Mouse (Mus musculus) forebrain, embryonic 10.5 days (tissue): ENCODE data around the gene Smcr8. TPM values are rescaled to one million over a fixed set of nuclear protein-coding genes. Genes with fewer than 3 reads are reported as not detected.
A peak's percentile ranks its signal among the peaks of the same experiment; 100 is the strongest.

Experiments
- DNase-seq: peaks from one replicate; pipeline ENCODE4 v3.0.0-alpha.2; 2017; ENCODE audit warnings: low spot score; ENCODE audit errors: extremely low spot score
- H3K27ac ChIP-seq: fragments of 300-500 bp; sonication (generic); 2 replicates; pipeline ENCODE4 v1.5.1; 2016; ENCODE audit warnings: mild to moderate bottlenecking
- H3K27me3 ChIP-seq: fragments of 300-500 bp; sonication (generic); 2 replicates; pipeline ENCODE4 v1.6.1; 2016; ENCODE audit warnings: mild to moderate bottlenecking; ENCODE audit not compliant: poor library complexity, severe bottlenecking
- H3K36me3 ChIP-seq: fragments of 300-500 bp; sonication (generic); replicated peaks from 2 replicates; pipeline ENCODE4 v1.6.1; 2016; ENCODE audit warnings: mild to moderate bottlenecking, moderate library complexity
- H3K4me1 ChIP-seq: fragments of 300-500 bp; sonication (generic); 2 replicates; pipeline ENCODE4 v1.6.1; 2016
- H3K4me3 ChIP-seq: fragments of 300-500 bp; sonication (generic); 2 replicates; pipeline ENCODE4 v1.5.1; 2016; ENCODE audit warnings: mild to moderate bottlenecking, moderate library complexity
- H3K9me3 ChIP-seq: fragments of 300-500 bp; sonication (generic); 2 replicates; pipeline ENCODE4 v1.6.1; 2016; ENCODE audit warnings: mild to moderate bottlenecking, moderate library complexity
- WGBS: fragments of 180-500 bp; shearing (Covaris S2); methylation state at CpG from one replicate; pipeline ENCODE4 v1.1.7; 2016; 5-methylcytosine and 5-hydroxymethylcytosine counted together
- microRNA-seq: library from miRNA; unstranded; fragments of <30 nt; microRNA quantifications from one replicate; pipeline ENCODE4, GENCODE M21; 2017
- polyA plus RNA-seq: library from polyadenylated mRNA; unstranded; fragments of >200 nt; fragmentation: Nextera tagmentation; extraction: Ambion mirVana; gene quantifications from 2 replicates; pipeline ENCODE4 v1.2.1, GENCODE M21; 2016

Smcr8 gene
- polyA plus RNA-seq, 1 experiment from 2014 or later: 9.2 TPM

DNA sequence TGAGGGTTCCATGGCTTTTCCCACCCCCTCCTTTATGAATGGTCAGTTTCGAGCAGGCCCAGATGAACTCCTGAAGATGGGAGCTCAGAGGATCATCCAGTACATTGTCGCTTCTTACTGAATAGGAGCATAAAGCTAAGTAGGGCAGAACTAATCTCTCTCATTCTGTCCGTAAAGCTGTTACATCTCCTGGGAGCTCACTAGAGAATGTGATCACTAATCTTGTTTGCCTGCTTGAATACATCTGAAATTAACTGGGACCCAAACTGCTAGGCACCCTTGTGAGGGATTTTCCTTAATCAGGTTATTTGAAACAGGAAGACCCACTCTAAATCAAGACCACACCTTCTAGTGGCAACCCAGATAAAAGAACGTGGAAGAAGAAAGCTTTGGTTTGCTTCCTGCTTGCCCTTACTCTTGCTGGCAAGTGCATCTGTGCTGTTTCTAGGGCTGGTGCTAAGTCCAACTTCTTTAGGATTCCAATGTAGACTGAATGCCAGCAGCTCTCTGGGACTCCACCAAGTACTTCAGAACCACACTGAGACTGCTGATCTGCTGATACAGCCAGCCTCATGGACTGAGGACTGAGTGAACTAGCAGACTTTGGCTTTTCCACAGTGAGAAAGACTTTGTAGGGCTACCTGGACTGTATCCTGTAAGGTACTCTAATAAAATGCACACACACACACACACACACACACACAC lies 50.1 kb downstream of the Smcr8 start:
- DNase-seq: no peak
- Histone ChIP-seq H3K27ac (no peak overlapping the region), H3K27me3 (no peaks in the 10 kb centered on the region), H3K36me3 (no peaks in the 10 kb centered on the region), H3K9me3 (no peaks in the 10 kb centered on the region), H3K4me3 (no peak overlapping the region), H3K4me1 (peaks cover 8% of the 10 kb centered on the region)
- 31% methylated on average over 4 of the region's 4 CpGs for WGBS

DNA sequence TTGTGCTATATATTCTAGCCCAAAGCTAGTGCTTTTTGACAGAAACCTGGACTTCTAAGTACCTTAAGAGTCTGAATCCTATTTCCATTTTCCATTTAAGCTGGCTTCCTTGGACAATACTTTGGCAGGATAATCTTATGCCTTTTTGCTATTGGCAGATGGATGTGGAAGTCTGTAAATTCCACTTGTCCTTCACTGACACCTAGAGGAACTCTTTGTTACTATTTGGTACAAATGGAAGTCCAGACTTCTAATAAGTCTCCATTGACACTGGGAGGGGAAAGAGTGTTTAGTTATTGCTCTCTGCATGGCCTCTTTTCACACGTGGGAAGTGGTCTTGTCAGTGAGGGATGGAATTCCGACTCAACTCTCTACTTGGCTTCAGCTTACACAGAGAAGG lies 51.6 kb downstream of the Smcr8 start:
- Histone ChIP-seq H3K4me3 (no peak overlapping the region), H3K9me3 (no peaks in the 10 kb centered on the region), H3K27ac (no peak overlapping the region), H3K4me1 (peaks cover 8% of the 10 kb centered on the region), H3K27me3 (no peaks in the 10 kb centered on the region), H3K36me3 (no peaks in the 10 kb centered on the region)
- no peak for DNase-seq
- 43% methylated on average over 2 of the region's 2 CpGs for WGBS

DNA sequence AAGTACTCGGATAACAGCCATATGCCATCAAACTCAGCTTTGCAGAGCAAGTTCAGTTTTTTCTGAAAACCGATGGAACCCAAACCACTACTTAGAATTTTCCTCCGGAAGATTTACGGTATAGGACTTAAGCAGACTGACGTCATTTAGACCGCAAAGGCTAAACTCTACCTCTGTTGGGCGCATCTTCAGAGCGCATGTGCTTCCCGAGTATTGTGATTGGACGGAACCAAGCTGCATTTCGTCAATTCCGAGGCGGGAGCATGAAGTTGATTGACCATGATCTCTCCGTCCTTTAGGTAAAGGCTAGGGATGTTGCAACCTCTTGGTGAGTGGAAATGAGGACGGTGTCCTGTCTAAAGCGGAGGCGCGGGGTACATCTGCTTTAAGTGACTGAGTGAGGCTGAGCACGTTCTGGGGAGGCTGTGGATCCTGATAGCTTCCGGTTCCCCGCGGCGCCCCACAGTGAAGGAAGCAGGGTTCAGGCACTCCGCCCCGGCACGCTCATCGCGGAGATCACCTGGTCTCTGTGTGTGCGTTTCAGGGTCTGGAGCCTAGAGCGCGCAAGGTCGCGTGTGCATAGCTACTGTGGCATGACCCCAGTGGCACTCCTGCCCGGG lies 53.2 kb downstream of the Smcr8 start, which contains the start of gene Dhrs7b:
Gene Dhrs7b (plus strand): TSS at position 199 of the 620 bp plus-strand sequence.
- Histone ChIP-seq H3K4me1 (peaks cover 8% of the 10 kb centered on the region), H3K36me3 (no peaks in the 10 kb centered on the region; the same call in 1 of the 2 replicates), H3K9me3 (no peaks in the 10 kb centered on the region), H3K27me3 (no peaks in the 10 kb centered on the region), H3K4me3 (peak within 1 kb of the TSS; percentile 72), H3K27ac (peak within 1 kb of the TSS; percentile 90)
- peak; percentile 81 for DNase-seq
- WGBS: under 1% methylated on average over 34 of the region's 34 CpGs

DNA sequence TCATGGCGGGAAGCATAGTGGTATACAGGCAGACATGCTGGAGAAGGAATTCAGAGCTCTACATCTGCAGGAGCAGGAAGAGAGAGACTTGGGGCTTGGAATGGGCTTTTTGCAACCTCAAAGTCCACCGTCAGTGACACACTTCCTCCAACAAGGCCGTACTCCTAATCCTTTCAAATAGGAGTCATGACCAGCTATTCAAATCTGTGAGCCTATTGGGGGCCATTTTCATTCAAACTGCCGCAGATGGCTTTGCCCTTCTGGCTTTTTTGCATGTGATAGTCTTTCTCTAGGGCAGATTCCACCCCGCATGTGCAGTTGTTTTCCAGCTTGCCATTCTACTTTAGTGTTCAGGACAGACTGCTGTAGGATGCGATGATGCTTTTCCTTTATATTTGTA lies 59.6 kb downstream of the Smcr8 start:
- Histone ChIP-seq H3K27me3 (no peaks in the 10 kb centered on the region), H3K36me3 (peaks cover 11% of the 10 kb centered on the region), H3K27ac (no peak overlapping the region), H3K4me1 (0 out of 2 replicates have a peak, but pooled peaks cover 3% of the 10 kb centered on the region), H3K9me3 (no peaks in the 10 kb centered on the region), H3K4me3 (no peak overlapping the region)
- WGBS: 93% methylated on average over 6 of the region's 6 CpGs
- DNase-seq: no peak

Small RNAs within 50 kb of the gene (microRNA-seq; reads per million reads assigned to microRNA genes)
- gene Mir5100: 3.3 reads per million, percentile 5 among the genes with 10 or more reads in this experiment

Other genes with a start within 250 kb of the Smcr8 start
- gene Alkbh5, start 241.1 kb upstream of the Smcr8 start, polyA plus RNA-seq: 32.3 and 39.9 TPM in 2 replicates
- gene Llgl1, start 77.8 kb upstream of the Smcr8 start, polyA plus RNA-seq: 144 and 148 TPM in 2 replicates
- gene Flii, start 50.3 kb upstream of the Smcr8 start, polyA plus RNA-seq: 77.6 and 84.1 TPM in 2 replicates
- gene Mief2, start 49.1 kb upstream of the Smcr8 start, polyA plus RNA-seq: 13.5 and 14.5 TPM in 2 replicates
- gene Top3a, start 159 bp upstream of the Smcr8 start, polyA plus RNA-seq: 28.3 and 28.9 TPM in 2 replicates
- 113 TPM in 2 replicates for gene Shmt1, start 34.2 kb downstream of the Smcr8 start, polyA plus RNA-seq
- 31.1 and 32.2 TPM in 2 replicates for gene Dhrs7b, start 53.1 kb downstream of the Smcr8 start, polyA plus RNA-seq
- gene Tmem11, start 101.7 kb downstream of the Smcr8 start, polyA plus RNA-seq: 74.3 and 76.2 TPM in 2 replicates
- 20.1 and 23.0 TPM in 2 replicates for gene Natd1, start 137.2 kb downstream of the Smcr8 start, polyA plus RNA-seq
- gene Map2k3, start 154.5 kb downstream of the Smcr8 start, polyA plus RNA-seq: 67.0 and 73.2 TPM in 2 replicates
- gene Kcnj12, start 245.0 kb downstream of the Smcr8 start, polyA plus RNA-seq: 0.20 and 0.43 TPM in 2 replicates